ENCODE assay signal across 8 mouse cellular contexts in the genomic region with DNA sequence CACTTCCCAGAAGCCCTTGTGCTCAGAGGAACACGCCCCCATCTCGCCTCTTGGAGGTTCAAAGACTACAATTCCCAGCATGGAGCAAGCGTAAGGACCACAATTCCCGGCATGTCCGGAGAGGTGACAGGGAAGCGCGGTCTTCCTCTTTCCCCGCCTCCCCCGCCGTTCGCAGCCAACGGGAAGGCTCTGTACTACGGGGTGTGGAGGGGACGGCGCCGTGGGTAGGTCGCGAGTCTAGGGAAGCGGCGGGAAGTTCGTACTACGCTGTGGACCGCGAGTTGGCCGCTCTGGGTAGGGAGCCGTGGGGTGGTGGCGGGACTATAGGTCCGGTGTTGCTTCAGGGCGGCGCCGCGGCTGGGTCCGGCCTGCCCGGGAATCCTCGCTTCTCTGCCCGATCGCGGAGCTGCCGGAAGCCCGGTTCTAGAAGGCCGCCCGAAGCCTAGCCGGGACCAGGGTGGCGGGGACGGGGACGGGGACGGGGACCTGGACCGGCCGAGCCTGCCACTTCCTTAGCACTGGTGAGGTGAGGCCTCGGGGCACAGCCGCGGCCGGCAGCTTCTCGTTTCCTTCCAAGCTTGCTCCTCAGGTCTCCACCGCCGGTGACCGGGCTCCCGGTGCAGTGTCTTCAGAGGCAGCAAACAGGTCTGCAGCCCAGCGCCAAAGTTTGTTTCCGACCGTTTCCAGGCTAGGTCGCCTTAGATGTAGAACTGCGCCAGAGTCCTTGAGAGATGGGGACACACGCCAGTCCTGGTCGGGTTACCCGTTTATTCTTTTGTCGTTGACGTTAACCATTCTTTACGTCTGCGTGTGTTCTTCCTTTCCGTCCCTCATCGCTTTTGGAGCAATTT. TPM values are rescaled to one million over a fixed set of nuclear protein-coding genes. Genes with fewer than 3 reads are reported as not detected.
DNase-seq lines count a peak whose midpoint lies in the region; ATAC-seq and TF ChIP-seq lines count a peak whose summit lies in the region.

A gene (plus strand): TSS at position 164 of the 851 bp plus-strand sequence.

- TF ChIP-seq POLR2A in testis, adult 2 months (IDR thresholded peaks at IDR 0.05; ENCODE audit: control insufficient read depth, low read depth, low read length): peak; percentile 80

- H3K9me3 ChIP-seq in E14TG2a.4 (ENCODE audit: low read length): peaks cover 4% of the 10 kb centered on the region
- no peaks in the 10 kb centered on the region for H3K9me3 ChIP-seq in forebrain, embryonic 12.5 days
- H3K9me3 ChIP-seq in heart, postnatal 0 days (replicated peaks; ENCODE audit: control insufficient read depth, low read length): no peaks in the 10 kb centered on the region
- no peaks in the 10 kb centered on the region for H3K9me3 ChIP-seq in liver, embryonic 16.5 days (replicated peaks; ENCODE audit: control insufficient read depth, low read length)
- H3K9me3 ChIP-seq in neural tube, embryonic 13.5 days: no peaks in the 10 kb centered on the region

- peaks cover 50% of the 10 kb centered on the region for H3K4me1 ChIP-seq in E14TG2a.4 (replicated peaks; ENCODE audit: low read depth, low read length)
- peaks cover 14% of the 10 kb centered on the region for H3K4me1 ChIP-seq in forebrain, embryonic 12.5 days
- peaks cover 10% of the 10 kb centered on the region for H3K4me1 ChIP-seq in heart, postnatal 0 days (ENCODE audit: control insufficient read depth, insufficient read depth)
- H3K4me1 ChIP-seq in liver, embryonic 16.5 days (ENCODE audit: control insufficient read depth, low read depth, low read length): peaks cover 37% of the 10 kb centered on the region
- peaks cover 12% of the 10 kb centered on the region for H3K4me1 ChIP-seq in neural tube, embryonic 13.5 days (replicated peaks)
- peaks cover 15% of the 10 kb centered on the region for H3K4me1 ChIP-seq in testis, adult 2 months (ENCODE audit: control insufficient read depth, insufficient read depth, low read length)

- no peak for TF ChIP-seq EP300 in heart, postnatal 0 days (IDR thresholded peaks at IDR 0.05; ENCODE audit: low read depth)

- no peak for TF ChIP-seq CTCF in E14TG2a.4 (conservative IDR thresholded peaks at IDR 0.05; ENCODE audit: low read length)
- TF ChIP-seq CTCF in heart, postnatal 0 days (IDR thresholded peaks at IDR 0.05; ENCODE audit: low read depth): no peak
- no peak for TF ChIP-seq CTCF in testis, adult 2 months (IDR thresholded peaks at IDR 0.05; ENCODE audit: control insufficient read depth, insufficient read depth, insufficient replicate concordance, low read depth, low read length)

- H3K9ac ChIP-seq in forebrain, embryonic 12.5 days: peak within 1 kb of the TSS; percentile 77
- H3K9ac ChIP-seq in heart, postnatal 0 days (replicated peaks; ENCODE audit: low read depth, low read length): peak within 1 kb of the TSS; percentile 74
- peak within 1 kb of the TSS; percentile 94 for H3K9ac ChIP-seq in liver, embryonic 16.5 days (ENCODE audit: low read depth, low read length)
- peak within 1 kb of the TSS; percentile 75 for H3K9ac ChIP-seq in neural tube, embryonic 13.5 days

- peaks cover 13% of the 10 kb centered on the region for H3K36me3 ChIP-seq in E14TG2a.4 (ENCODE audit: insufficient read depth, low read length)
- H3K36me3 ChIP-seq in forebrain, embryonic 12.5 days (replicated peaks): no peaks in the 10 kb centered on the region
- no peaks in the 10 kb centered on the region for H3K36me3 ChIP-seq in heart, postnatal 0 days (replicated peaks; ENCODE audit: control insufficient read depth, insufficient read depth, low read length)
- H3K36me3 ChIP-seq in liver, embryonic 16.5 days (ENCODE audit: control insufficient read depth, insufficient read depth): no peaks in the 10 kb centered on the region
- no peaks in the 10 kb centered on the region for H3K36me3 ChIP-seq in neural tube, embryonic 13.5 days
- no peaks in the 10 kb centered on the region for H3K36me3 ChIP-seq in testis, adult 2 months (ENCODE audit: control insufficient read depth, insufficient read depth, low read length)

- peak; percentile 95 for DNase-seq in c-Kit-positive CD71-positive TER-119-positive erythroid progenitor cells, embryonic 14.5 days (ENCODE audit: low spot score)
- DNase-seq in heart, postnatal 0 days (ENCODE audit: low spot score): peak; percentile 100
- DNase-seq in kidney, postnatal 4 days: peak; percentile 95 to 97

- H3K27me3 ChIP-seq in E14TG2a.4 (ENCODE audit: insufficient read depth, low read length): peaks cover 8% of the 10 kb centered on the region
- no peaks in the 10 kb centered on the region for H3K27me3 ChIP-seq in forebrain, embryonic 12.5 days
- no peaks in the 10 kb centered on the region for H3K27me3 ChIP-seq in heart, postnatal 0 days (ENCODE audit: control insufficient read depth, insufficient read depth, low read length)
- H3K27me3 ChIP-seq in liver, embryonic 16.5 days (ENCODE audit: control insufficient read depth, insufficient read depth, low read depth, low read length): no peaks in the 10 kb centered on the region
- no peaks in the 10 kb centered on the region for H3K27me3 ChIP-seq in neural tube, embryonic 13.5 days
- H3K27me3 ChIP-seq in testis, adult 2 months (ENCODE audit: control insufficient read depth, insufficient read depth, low read length): no peaks in the 10 kb centered on the region

- under 1% methylated on average over 71 of the region's 72 CpGs for WGBS in forebrain, embryonic 12.5 days
- WGBS in heart, postnatal 0 days: under 1% methylated on average over 71 of the region's 72 CpGs
- WGBS in liver, embryonic 16.5 days (ENCODE audit: insufficient replicate concordance): under 1% methylated on average over 72 of the region's 72 CpGs
- 2% methylated on average over 72 of the region's 72 CpGs for WGBS in neural tube, embryonic 13.5 days

- peak within 1 kb of the TSS; percentile 93 for H3K4me3 ChIP-seq in E14TG2a.4 (replicated peaks; ENCODE audit: low read length)
- H3K4me3 ChIP-seq in forebrain, embryonic 12.5 days (replicated peaks): peak within 1 kb of the TSS; percentile 83
- peak within 1 kb of the TSS; percentile 86 for H3K4me3 ChIP-seq in heart, postnatal 0 days (ENCODE audit: low read depth, low read length)
- peak within 1 kb of the TSS; percentile 98 for H3K4me3 ChIP-seq in liver, embryonic 16.5 days (ENCODE audit: low read depth, low read length)
- H3K4me3 ChIP-seq in neural tube, embryonic 13.5 days: peak within 1 kb of the TSS; percentile 90
- peak within 1 kb of the TSS; percentile 92 for H3K4me3 ChIP-seq in testis, adult 2 months (ENCODE audit: control insufficient read depth, low read depth, low read length)

- ATAC-seq in forebrain, embryonic 12.5 days (ENCODE audit: low FRiP score): peak; percentile 100
- peak; percentile 98 for ATAC-seq in heart, postnatal 0 days (ENCODE audit: insufficient read depth, low read depth)
- peak; percentile 98 for ATAC-seq in liver, embryonic 16.5 days (ENCODE audit: low read depth)
- peak; percentile 100 for ATAC-seq in neural tube, embryonic 13.5 days (ENCODE audit: low read depth)

- H3K27ac ChIP-seq in forebrain, embryonic 12.5 days: peak within 1 kb of the TSS; percentile 48
- H3K27ac ChIP-seq in heart, postnatal 0 days (ENCODE audit: low read depth): peak within 1 kb of the TSS; percentile 85
- peak within 1 kb of the TSS; percentile 89 for H3K27ac ChIP-seq in liver, embryonic 16.5 days (ENCODE audit: low read length)
- H3K27ac ChIP-seq in neural tube, embryonic 13.5 days (replicated peaks): peak within 1 kb of the TSS; percentile 35
- H3K27ac ChIP-seq in testis, adult 2 months (ENCODE audit: control insufficient read depth, insufficient read depth, low read depth, low read length): peak within 1 kb of the TSS; percentile 78

- H3K4me2 ChIP-seq in forebrain, embryonic 12.5 days: peak within 1 kb of the TSS; percentile 74
- H3K4me2 ChIP-seq in heart, postnatal 0 days (ENCODE audit: low read depth, low read length): peak within 1 kb of the TSS; percentile 71
- H3K4me2 ChIP-seq in liver, embryonic 16.5 days (ENCODE audit: low read depth, low read length): peak within 1 kb of the TSS; percentile 72
- H3K4me2 ChIP-seq in neural tube, embryonic 13.5 days: peak within 1 kb of the TSS; percentile 95

RNA-seq across cellular contexts. Expression of the gene that starts here (rescaled TPM):
- 97.7 and 106 TPM in 2 replicates for polyA plus RNA-seq in forebrain, embryonic 12.5 days (2016; fragmentation: Nextera tagmentation; extraction: Ambion mirVana)
- 8.0 and 19.9 TPM in 2 replicates for total RNA-seq in heart, postnatal 0 days (2014; rRNA removed; ENCODE audit: low replicate concordance)
- polyA plus RNA-seq in heart, postnatal 0 days (2015; fragmentation: Nextera tagmentation; extraction: Ambion mirVana): 23.6 and 26.0 TPM in 2 replicates
- 69.1 and 74.1 TPM in 2 replicates for polyA plus RNA-seq in liver, embryonic 16.5 days (2015; fragmentation: Nextera tagmentation; extraction: Ambion mirVana)
- polyA plus RNA-seq in neural tube, embryonic 13.5 days (2015; fragmentation: Nextera tagmentation; extraction: Ambion mirVana): 36.4 and 37.7 TPM in 2 replicates
- 9.2 and 11.6 TPM in 2 replicates for polyA plus RNA-seq in testis, adult 2 months (2012; rRNA removed)

Comparison
In these comparisons a context has a peak if more than half of its experiments do, and no peak if none do; other contexts are left out.
1. Peak in every context shown above with its lines: DNase-seq, ATAC-seq, H3K4me3 ChIP-seq and H3K27ac ChIP-seq.
2. H3K27ac ChIP-seq: peak in every context shown above with its lines; median percentile 89 in liver, embryonic 16.5 days; 85 in heart, postnatal 0 days; 78 in testis, adult 2 months; 48 in forebrain, embryonic 12.5 days; 35 in neural tube, embryonic 13.5 days.